Mouse (Mus musculus) hindbrain, embryonic 14.5 days (tissue): ENCODE measurements around the gene Dhcr7. TPM values are rescaled to one million over a fixed set of nuclear protein-coding genes. Genes with fewer than 3 reads are reported as not detected.

ENCODE experiments used
- ATAC-seq: fragments of 200-750 bp; cut with Nextera tagmentation; 2 replicates; pipeline ENCODE4 v1.8.0; 2017; ENCODE audit warnings: moderate number of reproducible peaks, mild to moderate bottlenecking, moderate TSS enrichment, moderate library complexity; ENCODE audit not compliant: low FRiP score
- DNase-seq: peaks from one replicate; pipeline ENCODE4 v3.0.0-alpha.2; 2015; ENCODE audit warnings: low spot score
- H3K27ac ChIP-seq: fragments of 300-500 bp; sonication (generic); 2 replicates; pipeline ENCODE4 v1.5.1; 2014; ENCODE audit warnings: mild to moderate bottlenecking, moderate library complexity
- H3K27me3 ChIP-seq: fragments of 300-500 bp; sonication (generic); 2 replicates; pipeline ENCODE4 v1.6.1; 2014; ENCODE audit warnings: mild to moderate bottlenecking, low read length, mixed read lengths; ENCODE audit not compliant: control insufficient read depth, insufficient read depth
- H3K36me3 ChIP-seq: fragments of 300-500 bp; sonication (generic); replicated peaks from 2 replicates; pipeline ENCODE4 v1.6.1; 2014; ENCODE audit not compliant: control insufficient read depth, insufficient read depth
- H3K4me1 ChIP-seq: fragments of 300-500 bp; sonication (generic); replicated peaks from 2 replicates; pipeline ENCODE4 v1.6.1; 2014; ENCODE audit warnings: antibody characterized with exemption, low read length, mixed read lengths; ENCODE audit not compliant: control insufficient read depth, insufficient read depth
- H3K4me2 ChIP-seq: fragments of 300-500 bp; sonication (generic); replicated peaks from 2 replicates; pipeline ENCODE4 v1.6.1; 2014; ENCODE audit warnings: mild to moderate bottlenecking, moderate library complexity
- H3K4me3 ChIP-seq: fragments of 300-500 bp; sonication (generic); replicated peaks from 2 replicates; pipeline ENCODE4 v1.5.1; 2014; ENCODE audit warnings: mild to moderate bottlenecking, low read length
- H3K9ac ChIP-seq: fragments of 300-500 bp; sonication (generic); 2 replicates; pipeline ENCODE4 v1.6.1; 2014
- H3K9me3 ChIP-seq: fragments of 300-500 bp; sonication (generic); 2 replicates; pipeline ENCODE4 v1.6.1; 2016; ENCODE audit warnings: low read length; ENCODE audit not compliant: control insufficient read depth
- WGBS: fragments of 180-500 bp; shearing (Covaris S2); extraction: QIAGEN DNeasy Blood & Tissue Kit; methylation state at CpG from one replicate; pipeline ENCODE4 v1.1.7; 2014; 5-methylcytosine and 5-hydroxymethylcytosine counted together
- polyA plus RNA-seq: library from polyadenylated mRNA; unstranded; fragments of >200 nt; fragmentation: Nextera tagmentation; extraction: Ambion mirVana; gene quantifications from 2 replicates; pipeline ENCODE4 v1.2.1, GENCODE M21; 2014

The Dhcr7 gene
- polyA plus RNA-seq: 86.1 and 98.6 TPM in 2 replicates

DNA sequence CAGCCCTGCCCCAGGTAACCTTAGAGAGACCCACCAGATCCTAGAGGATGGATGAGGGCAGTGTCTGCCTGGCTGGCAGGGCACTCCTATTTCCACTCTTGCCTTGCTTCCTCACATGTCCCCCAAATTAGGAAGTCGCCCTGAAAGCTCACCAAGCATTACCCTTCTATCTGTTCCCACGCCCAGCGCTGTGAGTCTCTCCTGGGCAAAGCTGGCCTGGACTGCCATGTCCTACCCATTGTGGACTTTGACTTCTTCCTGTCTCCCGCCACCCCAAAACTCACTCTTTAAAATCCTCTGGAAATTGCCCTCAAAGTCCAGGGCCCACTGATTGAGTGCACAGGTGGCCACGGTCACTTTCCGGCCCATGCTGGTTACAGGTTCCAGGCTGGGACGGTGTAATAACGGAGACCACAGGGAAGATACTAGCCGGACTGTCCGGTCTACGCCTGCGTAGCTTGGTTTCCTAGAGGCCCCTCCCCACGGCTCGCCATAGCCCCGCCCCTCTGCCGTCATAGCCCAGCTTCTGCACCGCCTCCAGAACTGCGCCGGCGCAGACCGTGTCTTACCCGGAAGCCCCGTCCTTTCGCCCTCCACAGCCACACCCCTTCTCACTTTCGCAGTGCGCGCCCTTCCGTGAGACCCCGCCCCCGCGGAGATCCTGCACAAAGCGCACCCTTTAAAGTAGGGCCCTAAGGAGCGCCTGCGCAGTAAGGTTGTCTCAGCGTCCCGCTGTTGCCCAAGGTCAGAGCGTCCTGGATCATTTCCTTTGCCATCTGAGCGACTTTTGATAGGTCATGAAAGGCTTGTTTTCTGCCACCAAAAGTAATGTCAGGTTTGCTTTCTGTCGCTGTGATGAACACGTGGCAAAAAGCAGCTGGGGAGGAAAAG, at the start of gene Dhcr7, which contains the start of gene Nadsyn1:
Gene Dhcr7 (plus strand): TSS at position 771 of the 891 bp plus-strand sequence.
Gene Nadsyn1 (minus strand): TSS at position 475 of the 891 bp plus-strand sequence.
- Histone ChIP-seq H3K4me2 (peak within 1 kb of the TSS; percentile 56), H3K4me1 (peaks cover 11% of the 10 kb centered on the region), H3K27ac (peak within 1 kb of the TSS; percentile 84), H3K27me3 (no peaks in the 10 kb centered on the region), H3K36me3 (0 out of 2 replicates have a peak, but pooled peaks cover 9% of the 10 kb centered on the region), H3K9ac (peak within 1 kb of the TSS; percentile 72), H3K9me3 (no peaks in the 10 kb centered on the region), H3K4me3 (peak within 1 kb of the TSS; percentile 50)
- under 1% methylated on average over 40 of the region's 40 CpGs for WGBS
- peak; percentile 97 for DNase-seq
- peak; percentile 97 for ATAC-seq

DNA sequence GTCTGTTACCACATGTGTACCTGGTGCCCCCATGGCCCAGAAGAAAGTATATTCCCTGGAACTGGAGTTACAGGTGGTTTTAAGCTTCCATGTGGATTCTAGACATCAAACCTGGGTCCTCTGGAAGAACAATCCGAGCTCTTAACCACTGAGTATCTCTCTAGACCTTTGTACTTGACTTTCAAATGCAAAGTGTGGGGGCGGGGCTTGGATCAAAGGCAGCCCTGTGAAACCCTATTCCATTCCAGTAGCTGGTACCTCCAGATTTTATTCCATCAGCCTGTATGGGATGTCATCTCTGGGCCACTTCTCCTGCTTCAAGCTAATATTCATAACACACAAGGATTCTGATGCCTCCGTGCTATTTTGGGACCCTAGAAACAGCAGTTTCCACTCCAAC, 46.8 kb upstream of the Dhcr7 start:
- Histone ChIP-seq H3K27me3 (no peaks in the 10 kb centered on the region), H3K4me2 (no peak overlapping the region), H3K4me1 (no peaks in the 10 kb centered on the region), H3K27ac (no peak overlapping the region), H3K9me3 (no peaks in the 10 kb centered on the region), H3K9ac (no peak overlapping the region), H3K36me3 (no peaks in the 10 kb centered on the region), H3K4me3 (no peak overlapping the region)
- ATAC-seq: no peak
- WGBS: 32% methylated on average over 3 of the region's 3 CpGs
- no peak for DNase-seq

DNA sequence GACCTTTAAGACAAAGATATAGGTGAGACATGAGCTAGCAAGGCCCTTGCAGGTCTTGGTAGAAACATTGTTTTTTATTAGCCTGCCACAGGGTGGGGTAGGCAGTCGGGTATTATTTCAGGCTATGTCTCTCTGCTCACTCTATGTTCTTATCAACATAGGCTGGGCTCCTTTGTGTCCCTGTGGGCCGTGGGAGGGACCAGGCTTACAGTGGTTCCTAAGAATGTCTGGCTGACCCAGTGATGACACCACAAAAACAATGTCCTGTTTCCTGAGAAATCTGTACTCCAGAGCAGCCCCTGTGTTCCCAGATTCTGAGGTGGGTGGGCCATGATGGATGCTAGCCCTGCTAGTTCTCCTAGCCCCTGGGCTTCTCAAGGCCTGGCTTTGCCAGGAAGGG, 45.6 kb upstream of the Dhcr7 start:
- no peak for DNase-seq
- H3K9me3 ChIP-seq: no peaks in the 10 kb centered on the region

DNA sequence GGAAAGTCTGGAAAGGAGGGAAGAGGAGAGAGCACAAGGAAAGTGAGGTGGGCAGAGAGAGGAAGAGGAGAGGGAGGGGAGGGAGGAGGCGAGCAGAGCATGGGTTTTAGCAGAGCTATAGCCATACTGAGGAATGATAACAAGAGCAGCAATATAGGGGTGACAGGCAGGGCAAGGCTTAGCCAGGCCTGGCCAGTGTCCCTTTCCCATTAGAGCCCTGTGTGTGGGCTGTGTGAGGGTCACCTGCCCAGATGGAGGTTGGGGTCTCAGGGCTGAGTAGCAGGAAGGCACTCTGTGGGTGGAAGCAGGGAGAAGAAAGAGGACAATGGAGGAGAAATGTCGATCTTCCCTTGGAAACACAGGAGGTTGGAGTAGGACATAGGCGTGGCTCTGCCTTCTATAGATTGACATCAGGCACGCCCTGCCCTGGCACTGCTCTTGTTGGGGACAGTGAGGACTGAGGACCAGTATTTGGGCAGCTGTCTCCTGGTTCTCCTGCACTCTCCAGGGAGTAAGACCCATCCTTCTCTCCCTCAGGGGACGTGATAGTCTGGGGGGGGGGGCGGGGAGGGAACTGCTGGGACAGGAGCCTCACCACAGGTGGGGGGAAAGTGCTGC, 39.5 kb upstream of the Dhcr7 start:
- ATAC-seq: peak; percentile 67
- peak; percentile 32 for DNase-seq
- peak overlapping the region; percentile 20 for H3K27ac ChIP-seq
- peaks cover 21% of the 10 kb centered on the region for H3K4me1 ChIP-seq
- peak overlapping the region; percentile 61 for H3K9ac ChIP-seq
- H3K27me3 ChIP-seq: no peaks in the 10 kb centered on the region
- peak overlapping the region; percentile 53 for H3K4me2 ChIP-seq
- 10% methylated on average over 5 of the region's 6 CpGs for WGBS
- peak overlapping the region; percentile 38 for H3K4me3 ChIP-seq
- H3K36me3 ChIP-seq: no peaks in the 10 kb centered on the region
- no peaks in the 10 kb centered on the region for H3K9me3 ChIP-seq

More for the DNA sequence above, 45.6 kb upstream of the Dhcr7 start:
- 78% methylated on average over 2 of the region's 2 CpGs for WGBS
- no peak overlapping the region for H3K4me2 ChIP-seq
- no peak overlapping the region for H3K4me3 ChIP-seq
- H3K9ac ChIP-seq: no peak overlapping the region
- no peaks in the 10 kb centered on the region for H3K36me3 ChIP-seq
- no peaks in the 10 kb centered on the region for H3K27me3 ChIP-seq
- H3K4me1 ChIP-seq: no peaks in the 10 kb centered on the region
- H3K27ac ChIP-seq: no peak overlapping the region
- ATAC-seq: no peak

DNA sequence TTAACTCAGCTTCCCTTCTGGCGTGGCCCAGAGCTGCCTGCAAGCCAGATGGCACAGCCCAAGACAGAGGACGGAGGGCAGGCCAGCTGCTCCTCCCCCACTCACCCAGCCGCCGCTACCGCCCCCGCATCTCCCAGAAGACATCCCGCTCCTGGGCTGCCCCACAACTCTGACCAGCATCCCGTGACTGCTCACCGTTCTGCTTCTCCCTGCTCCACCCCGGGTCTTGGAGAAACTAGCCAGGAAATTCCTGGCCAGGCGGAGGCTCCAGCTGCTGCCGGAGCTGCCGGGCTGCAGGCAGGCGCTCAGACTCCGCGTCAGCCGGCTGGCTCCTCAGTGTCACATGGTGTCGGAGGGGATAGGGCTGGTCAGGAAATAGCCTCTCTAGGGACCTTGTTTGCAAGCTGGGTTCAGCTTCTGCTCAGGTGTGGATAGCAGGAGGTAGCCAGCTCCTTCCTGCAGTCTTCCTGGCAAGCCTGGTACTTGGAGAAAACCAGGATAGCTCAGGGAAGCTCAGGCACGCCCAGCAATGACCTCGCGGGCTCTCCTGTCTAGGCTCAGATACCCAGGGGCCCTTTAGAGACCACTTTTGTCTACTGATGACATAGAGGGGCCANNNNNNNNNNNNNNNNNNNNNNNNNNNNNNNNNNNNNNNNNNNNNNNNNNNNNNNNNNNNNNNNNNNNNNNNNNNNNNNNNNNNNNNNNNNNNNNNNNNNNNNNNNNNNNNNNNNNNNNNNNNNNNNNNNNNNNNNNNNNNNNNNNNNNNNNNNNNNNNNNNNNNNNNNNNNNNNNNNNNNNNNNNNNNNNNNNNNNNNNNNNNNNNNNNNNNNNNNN, 38.7 kb upstream of the Dhcr7 start, which contains the start of gene Mrgpre:
Gene Mrgpre (minus strand): TSS at position 505 of the 834 bp plus-strand sequence.
- H3K27me3 ChIP-seq: no peaks in the 10 kb centered on the region
- H3K27ac ChIP-seq: peak within 1 kb of the TSS; percentile 20
- peak within 1 kb of the TSS; percentile 38 for H3K4me3 ChIP-seq
- peaks cover 21% of the 10 kb centered on the region for H3K4me1 ChIP-seq
- DNase-seq (peak; percentile 76), ATAC-seq (peak; percentile 87)
- no peaks in the 10 kb centered on the region for H3K36me3 ChIP-seq
- H3K4me2 ChIP-seq: peak within 1 kb of the TSS; percentile 53
- peak within 1 kb of the TSS; percentile 61 for H3K9ac ChIP-seq
- WGBS: 2% methylated on average over 21 of the region's 21 CpGs
- H3K9me3 ChIP-seq: no peaks in the 10 kb centered on the region

DNA sequence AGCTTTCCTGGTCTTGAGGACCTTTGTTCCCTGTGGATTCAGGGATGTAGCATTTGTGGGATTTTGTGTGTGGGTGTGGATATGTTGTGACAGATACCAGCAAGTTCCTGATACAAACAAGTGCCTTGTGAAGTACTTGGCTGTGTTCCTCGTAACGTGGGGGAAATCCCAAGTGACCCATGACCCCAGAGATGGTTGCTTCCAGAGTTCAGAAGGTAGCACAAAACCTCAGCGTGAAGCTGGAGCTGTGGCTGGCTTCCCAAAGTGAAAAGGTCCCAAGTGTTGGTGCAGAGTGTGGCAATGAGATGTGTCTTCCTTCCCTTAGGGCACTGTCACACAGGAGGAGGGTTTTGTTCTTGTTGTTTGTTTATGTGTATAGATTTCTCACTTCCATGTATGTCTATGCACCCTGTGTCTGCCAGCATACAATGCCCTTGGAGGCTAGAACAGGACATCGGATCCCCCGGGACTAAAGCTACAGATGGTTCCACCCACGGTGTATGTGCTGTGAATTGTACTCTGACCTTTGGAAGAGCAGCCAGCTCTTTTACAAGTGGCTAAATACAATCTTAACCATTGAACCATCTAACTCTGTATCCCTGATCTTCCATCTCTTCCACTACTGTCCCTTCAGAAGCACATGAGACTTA, 30.5 kb upstream of the Dhcr7 start:
- Histone ChIP-seq H3K36me3 (peaks cover 24% of the 10 kb centered on the region), H3K9me3 (no peaks in the 10 kb centered on the region), H3K4me1 (no peaks in the 10 kb centered on the region), H3K27ac (no peak overlapping the region), H3K4me2 (no peak overlapping the region), H3K27me3 (no peaks in the 10 kb centered on the region), H3K4me3 (no peak overlapping the region), H3K9ac (no peak overlapping the region)
- no peak for ATAC-seq
- 85% methylated on average over 6 of the region's 6 CpGs for WGBS
- no peak for DNase-seq

DNA sequence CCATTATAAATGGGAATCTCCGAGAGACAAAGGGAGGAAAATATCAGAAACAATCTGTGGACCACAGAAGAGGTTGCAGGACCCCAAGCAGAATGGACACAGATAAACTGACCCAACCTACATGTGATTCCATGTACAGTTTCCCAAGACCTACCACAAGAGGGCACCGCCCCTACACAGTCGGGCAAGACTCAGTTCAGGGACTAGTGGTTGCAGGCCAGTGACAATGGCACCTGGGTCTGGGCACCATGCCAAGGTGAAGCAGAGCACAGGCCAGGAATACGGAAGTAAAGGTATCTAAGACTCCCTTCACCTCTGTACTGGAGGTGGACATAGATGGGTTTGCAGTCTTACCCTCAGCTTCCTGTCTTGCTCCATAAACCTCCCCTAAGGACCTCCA, 29.8 kb upstream of the Dhcr7 start:
- Histone ChIP-seq H3K4me2 (no peak overlapping the region), H3K4me1 (no peaks in the 10 kb centered on the region), H3K4me3 (no peak overlapping the region), H3K27ac (no peak overlapping the region), H3K9me3 (no peaks in the 10 kb centered on the region), H3K36me3 (peaks cover 29% of the 10 kb centered on the region), H3K9ac (no peak overlapping the region), H3K27me3 (no peaks in the 10 kb centered on the region)
- 64% methylated on average over 4 of the region's 4 CpGs for WGBS
- no peak for ATAC-seq
- no peak for DNase-seq

DNA sequence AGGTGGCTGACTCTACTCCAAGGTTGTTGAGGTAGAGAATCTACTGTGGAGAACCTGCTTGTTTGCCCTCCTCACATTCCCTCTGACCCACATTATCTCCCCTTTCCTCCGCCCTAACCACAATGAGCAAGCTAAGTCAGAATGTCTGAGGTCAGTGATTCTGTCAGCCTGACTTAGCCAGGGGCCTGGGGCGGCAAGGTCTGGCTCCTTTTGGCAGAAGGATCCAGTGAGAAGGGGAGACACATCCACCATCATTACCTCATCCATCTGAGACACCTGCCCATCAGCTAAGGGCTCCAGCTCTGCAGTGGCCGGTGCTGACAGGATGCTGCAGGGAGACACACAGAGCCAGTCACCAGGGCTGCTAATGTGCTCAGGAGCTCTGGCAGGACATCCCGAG, 24.2 kb upstream of the Dhcr7 start:
- Histone ChIP-seq H3K4me3 (no peak overlapping the region), H3K27ac (no peak overlapping the region), H3K36me3 (peaks cover 76% of the 10 kb centered on the region), H3K4me1 (no peaks in the 10 kb centered on the region), H3K27me3 (no peaks in the 10 kb centered on the region), H3K9me3 (no peaks in the 10 kb centered on the region), H3K4me2 (no peak overlapping the region), H3K9ac (no peak overlapping the region)
- no peak for ATAC-seq
- DNase-seq: no peak
- 90% methylated on average over 4 of the region's 4 CpGs for WGBS
